Mouse (Mus musculus) neural tube, embryonic 10.5 days (tissue): Measurements from ENCODE around the gene Nav2.

Source experiments
- DNase-seq: peaks from one replicate; pipeline ENCODE4 v3.0.0-alpha.2; 2017; ENCODE audit warnings: low spot score; ENCODE audit errors: extremely low spot score

Nav2 gene

DNA sequence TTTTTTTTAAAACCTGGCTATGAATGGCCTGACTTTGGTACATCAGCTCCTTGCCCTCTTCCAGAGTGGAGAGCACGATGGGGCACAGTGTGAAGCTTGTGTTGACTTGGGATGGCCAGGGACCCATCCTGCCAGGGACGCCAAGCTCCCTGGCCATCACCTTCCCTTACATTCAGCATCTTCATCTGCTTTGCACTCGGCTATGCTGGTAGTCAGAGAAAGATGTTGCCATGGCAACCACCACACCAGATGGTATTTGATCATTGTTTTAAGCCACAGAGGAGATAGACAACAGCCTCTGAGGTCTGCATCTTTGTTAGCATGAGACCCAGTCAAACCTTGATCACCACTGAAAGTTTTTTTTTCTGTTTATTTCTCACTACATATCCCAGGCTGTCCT is 483.7 kb downstream of the Nav2 start:
- no peak for DNase-seq

DNA sequence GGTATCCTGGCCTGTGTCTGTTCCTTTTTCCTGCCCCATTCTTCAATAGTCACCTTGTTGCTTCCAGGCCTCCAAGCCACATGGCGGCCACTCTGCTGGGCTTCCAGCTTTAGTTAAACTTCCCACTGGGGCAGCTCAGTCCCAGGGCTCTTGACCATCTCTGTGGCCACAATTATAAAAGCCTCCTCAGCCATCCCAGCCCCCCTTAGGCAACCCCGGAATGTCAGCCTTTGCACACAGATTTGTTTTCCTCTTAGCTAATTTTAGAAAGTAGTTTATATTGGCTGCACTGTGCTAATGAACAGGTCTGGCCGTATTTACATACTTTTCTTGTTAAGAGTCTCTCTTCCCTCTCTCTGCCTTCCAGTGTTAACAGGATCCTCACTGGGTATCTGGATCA is 484.3 kb downstream of the Nav2 start:
- no peak for DNase-seq

DNA sequence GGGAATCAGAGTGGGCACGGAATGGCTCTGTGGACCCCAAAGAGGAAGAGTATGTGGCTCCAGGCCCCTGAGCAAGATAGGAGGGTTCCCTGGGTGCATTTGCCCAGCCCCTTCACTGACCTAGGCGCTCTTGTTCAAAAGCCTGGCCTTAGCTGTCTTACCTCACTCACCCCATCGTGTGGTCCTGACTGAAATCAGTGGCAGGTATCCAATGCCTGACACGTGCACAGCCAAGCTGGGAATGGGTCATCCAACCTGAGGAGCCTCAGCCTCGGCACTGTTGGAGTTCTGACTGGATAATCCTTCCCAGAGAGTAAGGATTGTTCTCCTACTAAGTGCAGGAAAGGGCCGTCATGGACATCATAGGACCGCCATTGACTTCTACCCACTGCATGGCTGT is 485.3 kb downstream of the Nav2 start:
- DNase-seq: no peak

DNA sequence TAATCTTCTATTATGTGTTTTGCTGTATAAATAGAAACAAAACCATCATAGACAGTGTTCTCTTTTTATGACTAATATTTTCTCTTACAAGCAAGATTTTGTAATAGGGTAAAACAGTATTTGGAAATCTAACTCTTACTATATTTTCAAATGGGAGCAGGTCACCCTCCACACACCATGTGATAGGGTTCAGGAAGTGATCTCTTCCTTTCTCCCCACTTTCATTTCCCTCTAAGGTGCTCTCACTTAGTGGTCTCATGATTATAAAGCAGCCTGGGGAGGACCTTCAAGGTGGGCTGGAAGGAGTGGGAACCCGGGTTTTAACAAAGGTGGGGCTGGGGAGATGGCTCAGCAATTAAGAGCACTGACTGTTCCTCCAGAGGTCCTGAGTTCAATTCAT is 487.7 kb downstream of the Nav2 start:
- no peak for DNase-seq

DNA sequence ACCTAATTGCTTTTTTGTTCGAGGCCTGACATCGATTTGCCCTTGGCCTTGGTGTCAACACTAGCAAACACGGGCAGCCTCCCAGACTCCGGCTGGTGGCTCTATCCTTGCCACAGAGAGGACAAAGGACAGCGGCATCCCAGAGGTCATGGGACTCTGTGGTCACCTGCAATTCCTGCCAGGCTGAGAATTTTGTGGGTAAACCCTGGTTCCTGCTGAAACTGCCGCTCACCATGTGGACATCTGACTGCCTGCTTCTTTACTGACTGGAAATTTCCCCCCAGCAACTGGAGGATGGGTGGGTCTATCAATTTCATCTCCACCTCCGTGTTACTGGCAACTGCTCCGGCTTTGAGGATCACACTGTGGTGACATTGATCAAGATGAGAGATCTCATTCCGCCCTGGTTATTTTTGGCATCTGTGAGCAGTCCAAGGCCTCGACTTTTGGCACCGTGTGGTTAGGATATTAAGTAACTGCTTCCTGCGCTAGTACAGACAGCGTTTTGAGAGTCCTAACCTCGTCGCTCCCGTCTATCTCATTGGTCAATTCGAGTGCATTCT is 489.0 kb downstream of the Nav2 start:
- no peak for DNase-seq

DNA sequence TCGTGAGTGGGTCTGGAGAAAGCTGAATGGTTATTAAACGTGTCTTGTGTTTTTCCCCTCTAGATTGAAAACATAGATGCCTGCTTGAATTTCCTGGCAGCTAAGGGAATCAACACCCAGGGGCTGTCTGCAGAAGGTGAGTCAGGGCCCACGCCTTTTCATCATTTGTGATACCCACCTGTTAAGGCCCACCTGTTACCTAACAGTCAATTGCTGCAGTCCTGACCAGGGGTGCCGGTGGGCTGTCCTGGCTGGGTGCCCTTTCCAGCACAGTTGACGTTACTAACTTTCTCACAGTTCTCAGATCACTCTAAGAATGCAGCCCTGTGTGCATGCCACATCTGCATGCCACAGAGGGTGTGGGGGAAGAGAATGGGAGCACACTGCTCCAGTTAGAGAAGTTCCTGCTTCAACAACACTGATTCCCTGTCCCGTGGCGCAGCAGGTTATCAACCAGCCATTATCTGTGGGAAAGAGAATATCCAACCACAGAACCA is 489.6 kb downstream of the Nav2 start:
- DNase-seq: no peak

DNA sequence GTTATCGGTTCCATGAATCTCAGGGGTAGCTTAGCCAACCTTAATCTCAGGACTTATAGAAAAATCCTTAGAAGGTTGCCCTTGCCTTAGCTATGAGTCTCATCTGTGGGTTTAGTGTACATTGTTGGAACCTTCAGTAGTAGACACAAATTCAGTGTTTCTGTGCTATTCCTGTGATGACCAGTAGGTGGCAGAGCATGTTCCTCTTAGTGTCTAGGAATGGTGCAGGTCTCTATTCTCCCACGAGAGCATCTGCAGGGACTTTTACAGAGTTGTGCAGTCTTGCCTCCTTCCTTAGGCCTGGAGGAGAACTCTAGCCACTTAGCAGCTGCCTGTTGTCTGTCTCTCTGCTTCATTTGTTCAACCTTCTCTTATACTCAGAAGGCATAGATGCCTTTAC is 490.8 kb downstream of the Nav2 start:
- peak; percentile 55 for DNase-seq

DNA sequence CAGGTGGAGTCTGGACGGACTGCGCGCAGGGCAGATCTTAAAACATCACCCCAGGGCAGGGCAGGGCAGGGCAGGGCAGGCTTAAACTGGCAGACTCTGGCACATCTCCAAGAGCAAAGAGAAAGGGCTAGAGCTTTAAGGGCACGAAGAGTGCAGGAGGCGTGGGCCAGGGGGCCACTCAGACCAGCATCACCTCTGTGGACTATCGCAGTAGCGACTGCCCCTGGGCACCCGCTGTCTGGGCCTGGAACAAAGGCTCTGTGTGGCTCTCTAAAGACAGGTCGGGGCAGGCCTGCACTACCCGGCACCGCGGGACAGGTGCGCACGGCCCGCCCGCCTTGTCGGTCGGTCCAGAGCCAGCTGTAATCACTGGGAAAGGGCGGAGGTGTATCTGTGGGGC is 491.9 kb downstream of the Nav2 start:
- no peak for DNase-seq

DNA sequence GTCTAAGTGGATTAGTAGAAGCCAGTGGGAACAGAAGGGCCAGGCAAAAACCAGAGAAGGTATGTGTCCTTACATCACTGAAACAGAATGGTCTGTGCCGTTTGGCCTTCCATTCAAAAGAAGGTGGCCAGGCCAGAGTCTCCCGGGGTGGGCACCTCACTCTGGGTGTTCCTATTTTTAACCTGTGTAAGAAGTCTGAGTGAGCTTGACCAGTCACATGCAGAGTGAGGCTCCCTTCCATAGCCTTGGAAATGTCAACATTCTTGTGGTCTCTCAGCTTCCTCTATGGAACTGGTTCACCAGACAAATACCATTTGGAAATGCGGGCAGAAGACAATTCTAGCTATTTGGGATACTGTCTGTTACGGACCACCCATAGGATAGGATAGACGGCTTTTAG is 494.0 kb downstream of the Nav2 start:
- no peak for DNase-seq

DNA sequence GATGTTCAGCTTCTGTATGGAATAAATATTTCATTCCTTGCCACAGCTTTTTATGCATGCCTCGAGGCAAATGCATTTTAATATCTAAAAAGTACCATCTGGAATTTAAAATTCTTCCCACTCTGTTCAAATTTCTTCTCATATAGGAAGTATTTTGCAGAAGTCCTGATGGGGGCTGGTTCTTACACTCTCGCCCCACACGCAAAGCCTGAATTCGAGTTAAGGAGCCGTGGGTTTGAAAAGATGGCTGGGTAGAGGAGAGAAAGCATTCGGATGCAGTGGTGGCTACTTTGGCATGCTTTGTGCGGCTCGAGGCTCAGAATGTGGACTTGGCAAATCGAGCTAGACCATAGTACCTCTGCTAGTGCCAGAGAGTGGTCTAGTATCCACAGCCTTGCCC is 499.2 kb downstream of the Nav2 start:
- DNase-seq: no peak

DNA sequence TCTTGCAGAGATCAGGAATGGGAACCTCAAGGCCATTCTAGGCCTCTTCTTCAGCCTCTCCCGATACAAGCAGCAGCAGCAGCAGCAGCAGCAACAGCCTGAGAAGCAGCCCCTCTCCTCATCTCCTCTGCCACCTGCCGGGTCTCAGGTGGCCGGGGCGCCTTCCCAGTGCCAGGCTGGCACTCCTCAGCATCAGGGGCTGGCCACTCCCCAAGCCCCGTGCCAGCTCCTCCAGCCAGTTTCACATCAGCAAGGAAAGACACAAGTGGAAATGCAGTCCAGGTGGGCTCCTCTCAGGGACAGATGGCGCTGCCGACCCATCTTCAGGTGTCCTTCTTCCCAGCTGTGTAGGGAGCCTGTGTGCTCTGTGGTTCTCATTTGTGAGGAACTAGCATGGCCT is 500.1 kb downstream of the Nav2 start:
- DNase-seq: no peak

DNA sequence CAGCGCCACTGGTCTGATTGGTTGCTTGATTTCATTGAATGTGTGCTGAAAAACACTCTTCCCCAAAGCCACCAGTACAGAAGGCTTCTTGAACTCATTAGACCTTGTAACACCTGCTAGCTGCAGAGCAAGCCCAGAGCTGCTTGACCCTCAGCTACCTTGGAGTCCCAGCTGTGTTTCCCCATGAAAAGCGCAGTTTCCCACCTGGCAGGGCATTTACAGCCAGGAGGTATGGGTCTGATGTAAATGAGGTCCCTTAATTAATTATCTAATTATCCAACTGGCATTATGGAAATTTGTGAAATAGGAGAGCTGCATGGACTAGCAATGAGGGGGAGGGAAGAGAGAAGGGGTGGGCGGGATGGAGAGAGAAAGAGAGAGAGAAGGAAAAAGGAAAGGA is 500.7 kb downstream of the Nav2 start:
- DNase-seq: no peak

DNA sequence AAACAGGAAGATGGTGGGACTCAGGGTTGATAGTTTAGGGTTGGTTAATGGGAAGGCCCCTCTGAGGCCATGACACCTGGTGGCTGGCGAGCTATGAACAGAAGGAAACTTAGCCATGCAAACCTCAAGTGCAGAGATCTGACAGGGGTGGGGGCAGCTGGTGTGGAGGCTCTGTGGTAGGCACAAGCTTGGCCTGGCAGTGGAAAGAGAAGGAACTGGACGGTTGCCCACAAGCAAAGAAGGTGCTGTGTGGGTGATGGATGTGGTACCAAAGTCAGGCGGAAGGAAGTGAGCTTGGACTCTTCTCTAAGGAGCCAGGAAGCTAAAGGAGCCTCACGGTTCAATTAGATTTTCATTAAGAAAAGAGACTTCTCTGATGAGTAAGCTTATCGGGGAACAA is 501.7 kb downstream of the Nav2 start:
- DNase-seq: no peak

DNA sequence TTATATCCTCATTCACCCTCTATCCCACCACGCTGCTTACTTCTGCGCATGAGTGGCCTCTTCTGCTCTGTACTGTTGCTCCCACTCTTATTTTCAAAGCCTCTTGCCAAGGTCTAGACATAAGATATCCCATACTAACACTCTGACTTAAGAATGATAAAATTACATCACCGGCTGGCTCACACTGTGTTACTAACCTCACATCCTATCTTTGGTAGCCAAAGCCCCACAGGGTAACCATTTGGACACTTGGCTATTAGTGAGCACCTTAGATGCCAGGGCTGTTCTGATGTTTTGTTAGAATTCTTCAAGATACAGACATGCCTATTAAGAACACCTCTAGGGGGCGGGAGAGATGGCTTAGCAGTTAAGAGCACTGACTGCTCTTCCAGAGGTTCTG is 502.4 kb downstream of the Nav2 start:
- DNase-seq: no peak

DNA sequence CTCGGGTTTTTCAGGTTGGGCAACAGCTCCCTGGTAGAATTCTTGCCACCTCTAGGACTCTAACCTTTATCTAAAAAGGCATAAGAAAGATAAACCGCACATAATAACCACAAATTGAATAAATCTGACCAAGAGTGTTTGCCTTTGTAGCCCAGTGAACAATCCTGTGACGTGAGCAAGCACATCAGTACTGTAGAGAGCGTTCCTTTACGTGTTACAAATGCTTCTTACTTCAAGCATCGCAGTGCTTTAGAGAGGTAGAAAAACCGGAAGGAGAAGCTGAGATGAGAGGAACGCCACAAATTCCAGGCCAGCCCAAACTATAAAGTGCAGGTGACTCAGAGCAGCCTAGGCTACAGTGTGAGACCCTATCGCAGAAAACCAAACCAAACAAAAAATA is 503.3 kb downstream of the Nav2 start:
- no peak for DNase-seq

DNA sequence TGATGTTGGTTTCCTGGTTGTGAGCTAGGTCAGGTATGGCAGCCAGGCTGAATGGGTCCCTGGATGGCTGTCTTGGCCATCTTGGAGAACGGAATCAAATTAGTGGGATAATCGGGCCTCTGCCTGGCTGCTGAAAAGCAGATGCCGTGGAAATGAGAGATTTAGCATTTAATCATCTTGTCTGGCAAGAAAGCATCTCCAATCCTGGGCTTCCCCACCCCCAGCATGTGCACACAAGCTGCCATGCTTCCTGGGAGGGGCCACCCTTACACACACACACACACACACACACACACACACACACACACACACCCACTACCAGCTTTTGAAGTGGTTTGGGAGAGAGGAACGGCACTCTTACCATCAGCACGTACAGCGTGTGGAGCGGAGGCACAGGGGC is 506.6 kb downstream of the Nav2 start:
- no peak for DNase-seq

DNA sequence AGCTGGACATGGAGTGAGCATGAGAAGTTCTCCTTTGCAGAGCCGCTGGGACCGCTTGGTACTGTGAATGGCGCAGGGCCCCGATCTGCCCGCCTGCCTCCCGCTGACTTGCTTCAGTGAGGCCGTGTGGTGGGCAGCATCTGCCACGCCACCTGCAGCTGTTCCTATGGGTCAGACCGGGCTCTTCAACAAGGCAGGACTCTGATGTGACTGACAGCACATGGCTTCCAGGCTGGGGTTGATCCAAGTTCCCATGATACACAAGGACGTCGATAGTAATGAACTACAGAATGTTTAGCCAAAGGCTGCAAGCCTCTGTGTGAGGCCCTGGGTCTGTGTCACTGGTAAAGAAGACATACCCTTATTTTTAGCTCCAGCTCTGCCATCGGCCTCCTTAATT is 507.2 kb downstream of the Nav2 start:
- DNase-seq: no peak

DNA sequence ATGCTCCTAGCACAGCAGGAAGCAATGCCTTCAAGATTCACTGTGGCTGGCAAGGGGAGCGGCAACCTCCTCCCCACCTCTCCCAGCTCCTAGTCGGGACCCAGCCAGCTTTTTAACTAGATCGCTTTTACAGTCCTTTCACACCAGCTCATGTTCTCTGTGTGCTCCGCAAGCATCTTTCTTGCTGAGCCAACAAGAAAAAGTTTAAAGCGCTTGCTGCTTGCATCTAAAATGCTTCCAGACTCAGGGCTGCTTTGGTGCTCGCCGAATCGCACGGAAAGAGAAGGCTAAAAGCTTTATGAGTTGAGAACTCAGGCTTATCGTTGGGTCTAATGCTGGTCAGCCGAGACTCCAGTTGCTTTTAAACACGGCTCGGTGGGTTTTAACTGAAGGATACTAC is 510.3 kb downstream of the Nav2 start:
- no peak for DNase-seq

DNA sequence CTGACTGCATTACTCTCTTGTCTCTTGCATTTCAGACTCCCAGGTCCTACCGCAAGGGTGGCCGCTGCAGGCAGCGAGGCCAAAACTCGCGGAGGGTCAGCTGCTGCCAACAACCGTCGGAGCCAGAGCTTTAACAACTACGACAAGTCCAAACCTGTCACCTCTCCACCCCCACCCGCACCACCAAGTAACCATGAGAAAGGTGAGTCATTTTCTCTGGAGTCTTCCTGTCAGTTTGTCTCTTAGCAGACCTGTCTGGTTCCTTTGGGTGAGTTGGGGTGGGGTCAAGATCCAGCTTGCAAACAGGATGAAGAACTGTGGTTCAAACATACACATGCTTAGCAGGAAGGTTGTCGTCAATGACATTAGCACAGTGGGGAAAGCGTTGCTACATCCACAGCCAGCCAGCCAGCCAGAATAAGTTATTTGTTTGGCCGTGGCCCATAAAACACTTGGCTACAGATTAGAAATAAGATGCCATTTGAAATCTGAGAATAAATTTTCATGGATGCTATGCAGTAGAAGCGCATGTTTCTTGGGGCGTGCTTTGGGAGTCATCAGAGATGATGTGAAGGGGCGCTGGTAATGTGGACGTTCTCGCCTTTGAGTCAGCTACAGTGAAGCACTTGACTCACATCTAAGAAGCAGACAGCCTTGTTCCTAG is 511.8 kb downstream of the Nav2 start:
- DNase-seq: no peak

DNA sequence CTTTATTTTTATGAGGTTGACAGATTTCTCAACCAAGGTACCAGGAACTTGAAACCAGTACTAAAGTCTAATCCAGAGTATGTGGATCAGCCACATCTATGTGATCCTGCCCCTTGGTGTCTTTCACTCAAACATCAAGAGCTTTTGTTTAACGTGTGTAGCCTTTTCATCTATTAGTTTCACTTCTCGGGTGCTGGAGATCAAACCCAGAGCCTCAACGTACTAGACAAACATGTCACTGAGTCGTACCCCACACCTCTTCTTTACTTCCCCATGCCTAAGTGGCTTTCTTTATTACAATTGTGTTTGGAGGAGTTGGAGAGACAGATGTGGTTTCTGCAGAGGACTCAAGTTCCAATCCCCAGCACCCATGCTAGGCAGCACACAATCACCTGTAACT is 512.7 kb downstream of the Nav2 start:
- DNase-seq: no peak

DNA sequence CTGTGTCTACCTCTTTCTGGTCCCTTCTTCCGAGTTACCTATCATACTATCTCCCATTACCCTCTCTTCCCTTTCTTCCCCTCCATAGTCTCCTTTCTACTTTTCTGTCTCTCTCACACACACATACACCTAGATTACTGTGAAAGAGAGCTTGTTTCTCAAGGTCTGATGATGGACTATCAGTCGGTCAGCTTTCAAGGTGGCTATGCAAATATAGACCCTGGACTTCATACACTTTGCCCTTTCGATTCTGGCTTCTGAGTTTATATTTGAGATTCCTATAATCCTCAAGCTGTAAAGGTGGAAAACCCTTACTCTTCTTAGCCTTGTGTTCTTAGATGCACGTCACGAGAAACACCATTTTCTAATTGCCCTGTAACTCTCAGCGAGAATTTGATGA is 515.4 kb downstream of the Nav2 start:
- DNase-seq: no peak

DNA sequence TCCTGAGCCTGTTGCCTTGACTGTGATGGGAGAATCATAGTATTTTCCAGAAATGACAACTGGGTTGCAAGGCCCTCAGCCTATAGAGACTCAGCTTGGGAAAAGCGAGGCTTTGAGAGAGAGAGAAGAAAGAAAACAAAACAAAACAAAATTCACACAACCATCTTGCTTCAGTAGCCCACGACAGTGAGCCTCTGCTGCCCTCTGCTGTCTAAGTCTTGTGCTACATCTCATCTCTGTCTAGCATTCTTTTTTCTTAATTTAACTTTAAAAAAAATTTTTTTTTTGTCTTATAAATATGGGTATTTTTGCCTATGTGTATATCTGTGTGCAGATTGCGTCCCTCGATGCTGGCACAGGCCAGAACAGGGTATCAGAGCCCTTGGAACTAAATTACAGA is 517.5 kb downstream of the Nav2 start:
- DNase-seq: peak; percentile 49

DNA sequence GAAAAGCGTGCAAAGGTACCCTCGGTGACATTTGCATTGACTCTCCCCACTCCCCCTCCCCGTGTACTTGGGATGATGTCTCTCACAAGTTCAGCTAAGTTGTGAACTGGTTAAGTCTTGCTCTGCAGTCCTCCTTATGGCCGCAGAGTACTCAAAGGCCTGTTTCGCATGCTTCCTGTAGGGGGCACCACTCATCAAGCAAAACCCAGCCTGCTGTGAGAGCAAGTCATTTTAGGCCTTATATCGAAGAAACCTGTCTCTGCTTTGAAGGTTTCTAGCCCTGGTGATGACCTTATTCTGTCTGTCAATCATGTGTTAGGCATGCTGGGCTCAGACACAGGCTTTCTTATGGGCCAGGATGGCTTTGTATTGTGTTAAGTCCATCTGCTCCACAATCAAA is 519.3 kb downstream of the Nav2 start:
- DNase-seq: peak; percentile 35

DNA sequence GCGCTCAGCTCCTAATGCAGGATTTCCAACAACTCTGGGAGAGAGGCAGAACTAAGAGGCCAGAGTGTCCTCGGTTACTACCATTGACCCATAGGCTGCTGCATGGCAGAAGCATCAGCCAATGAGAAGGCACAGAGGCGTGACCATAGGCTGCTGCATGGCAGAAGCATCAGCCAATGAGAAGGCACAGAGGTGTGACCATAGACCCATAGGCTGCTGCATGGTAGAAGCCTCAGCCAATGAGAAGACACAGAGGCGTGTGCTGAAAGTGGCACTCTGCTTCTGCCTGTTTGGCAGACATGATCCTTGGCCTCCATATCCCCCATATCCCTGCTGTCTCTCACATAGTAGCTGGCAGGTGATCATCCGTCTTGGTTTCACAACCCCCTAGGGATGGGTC is 520.4 kb downstream of the Nav2 start:
- no peak for DNase-seq
